Mouse (Mus musculus): Measurements from ENCODE around the gene C5ar1.

The C5ar1 gene

GRCm38 (mm10) chr7:16284904-16285303 lies 25.6 kb upstream of the C5ar1 start:
- peaks cover 41% of the 10 kb centered on the region for H3K4me1 ChIP-seq (replicated peaks; ENCODE audit: low read depth, low read length)
- TF ChIP-seq POU5F1 (IDR thresholded peaks at IDR 0.05; ENCODE audit: borderline replicate concordance, low read length) (no peak), CTCF (conservative IDR thresholded peaks at IDR 0.05; ENCODE audit: low read length) (no peak), NANOG (IDR thresholded peaks at IDR 0.05; ENCODE audit: borderline replicate concordance, low read length) (no peak)
- H3K9me3 ChIP-seq (ENCODE audit: low read length) = peaks cover 3% of the 10 kb centered on the region; the same call in 1 of the 2 replicates
- peaks cover 3% of the 10 kb centered on the region; the same call in 1 of the 2 replicates for H3K27me3 ChIP-seq (ENCODE audit: insufficient read depth, low read length)
- peaks cover 43% of the 10 kb centered on the region for H3K36me3 ChIP-seq (ENCODE audit: insufficient read depth, low read length)
- peak overlapping the region; percentile 84 for H3K4me3 ChIP-seq (replicated peaks; ENCODE audit: low read length)

- Histone ChIP-seq H3K9me3 (ENCODE audit: low read length) (peaks cover 1% of the 10 kb centered on the region; the same call in 1 of the 2 replicates), H3K4me1 (replicated peaks; ENCODE audit: low read depth, low read length) (peaks cover 44% of the 10 kb centered on the region), H3K4me3 (replicated peaks; ENCODE audit: low read length) (no peak overlapping the region), H3K36me3 (ENCODE audit: insufficient read depth, low read length) (peaks cover 50% of the 10 kb centered on the region), H3K27me3 (ENCODE audit: insufficient read depth, low read length) (peaks cover 3% of the 10 kb centered on the region; the same call in 1 of the 2 replicates)
- no peak for TF ChIP-seq CTCF (conservative IDR thresholded peaks at IDR 0.05; ENCODE audit: low read length)
- no peak for TF ChIP-seq POU5F1 (IDR thresholded peaks at IDR 0.05; ENCODE audit: borderline replicate concordance, low read length)
- TF ChIP-seq NANOG (IDR thresholded peaks at IDR 0.05; ENCODE audit: borderline replicate concordance, low read length) = no peak
These were observed 24.7 kb upstream of the C5ar1 start for GRCm38 (mm10) chr7:16284001-16284400.

GRCm38 (mm10) chr7:16282334-16282733 lies 23.0 kb upstream of the C5ar1 start:
- Histone ChIP-seq H3K4me3 (replicated peaks; ENCODE audit: low read length) (no peak overlapping the region), H3K27me3 (ENCODE audit: insufficient read depth, low read length) (peaks cover 3% of the 10 kb centered on the region; the same call in 1 of the 2 replicates), H3K4me1 (replicated peaks; ENCODE audit: low read depth, low read length) (peaks cover 52% of the 10 kb centered on the region), H3K36me3 (ENCODE audit: insufficient read depth, low read length) (peaks cover 66% of the 10 kb centered on the region), H3K9me3 (ENCODE audit: low read length) (no peaks in the 10 kb centered on the region)
- TF ChIP-seq NANOG (IDR thresholded peaks at IDR 0.05; ENCODE audit: borderline replicate concordance, low read length) (no peak), POU5F1 (IDR thresholded peaks at IDR 0.05; ENCODE audit: borderline replicate concordance, low read length) (no peak), CTCF (conservative IDR thresholded peaks at IDR 0.05; ENCODE audit: low read length) (no peak)

- TF ChIP-seq POU5F1 (IDR thresholded peaks at IDR 0.05; ENCODE audit: borderline replicate concordance, low read length) (no peak), CTCF (conservative IDR thresholded peaks at IDR 0.05; ENCODE audit: low read length) (no peak), NANOG (IDR thresholded peaks at IDR 0.05; ENCODE audit: borderline replicate concordance, low read length) (no peak)
- Histone ChIP-seq H3K4me3 (replicated peaks; ENCODE audit: low read length) (peak overlapping the region; percentile 53), H3K27me3 (ENCODE audit: insufficient read depth, low read length) (peaks cover 3% of the 10 kb centered on the region; the same call in 1 of the 2 replicates), H3K9me3 (ENCODE audit: low read length) (no peaks in the 10 kb centered on the region), H3K36me3 (ENCODE audit: insufficient read depth, low read length) (peaks cover 82% of the 10 kb centered on the region), H3K4me1 (replicated peaks; ENCODE audit: low read depth, low read length) (peaks cover 52% of the 10 kb centered on the region)
These were observed 21.4 kb upstream of the C5ar1 start for GRCm38 (mm10) chr7:16280721-16281120.

- peak overlapping the region; percentile 90; the same call in 1 of the 2 replicates for H3K4me3 ChIP-seq (replicated peaks; ENCODE audit: low read length)
- no peaks in the 10 kb centered on the region for H3K9me3 ChIP-seq (ENCODE audit: low read length)
- H3K27me3 ChIP-seq (ENCODE audit: insufficient read depth, low read length) = peaks cover 23% of the 10 kb centered on the region
- peaks cover 39% of the 10 kb centered on the region for H3K4me1 ChIP-seq (replicated peaks; ENCODE audit: low read depth, low read length)
- TF ChIP-seq CTCF (conservative IDR thresholded peaks at IDR 0.05; ENCODE audit: low read length) (no peak), POU5F1 (IDR thresholded peaks at IDR 0.05; ENCODE audit: borderline replicate concordance, low read length) (no peak), NANOG (IDR thresholded peaks at IDR 0.05; ENCODE audit: borderline replicate concordance, low read length) (no peak)
- H3K36me3 ChIP-seq (ENCODE audit: insufficient read depth, low read length) = peaks cover 49% of the 10 kb centered on the region
These were observed 15.9 kb upstream of the C5ar1 start for GRCm38 (mm10) chr7:16274922-16275890.

- H3K27me3 ChIP-seq (ENCODE audit: insufficient read depth, low read length) = peaks cover 32% of the 10 kb centered on the region
- TF ChIP-seq POU5F1 (IDR thresholded peaks at IDR 0.05; ENCODE audit: borderline replicate concordance, low read length) = no peak
These were observed 14.4 kb upstream of the C5ar1 start for GRCm38 (mm10) chr7:16273766-16274140.

GRCm38 (mm10) chr7:16273081-16273765 lies 13.9 kb upstream of the C5ar1 start, which contains the start of gene Inafm1:
Inafm1 (minus strand) TSS chr7:16273617.
- TF ChIP-seq CTCF (conservative IDR thresholded peaks at IDR 0.05; ENCODE audit: low read length) (no peak), POU5F1 (IDR thresholded peaks at IDR 0.05; ENCODE audit: borderline replicate concordance, low read length) (no peak), NANOG (IDR thresholded peaks at IDR 0.05; ENCODE audit: borderline replicate concordance, low read length) (no peak)
- H3K4me1 ChIP-seq (replicated peaks; ENCODE audit: low read depth, low read length) = peaks cover 26% of the 10 kb centered on the region

More at GRCm38 (mm10) chr7:16273766-16274140, 14.4 kb upstream of the C5ar1 start:
- peaks cover 32% of the 10 kb centered on the region for H3K4me1 ChIP-seq (replicated peaks; ENCODE audit: low read depth, low read length)
- H3K36me3 ChIP-seq (ENCODE audit: insufficient read depth, low read length) = peaks cover 38% of the 10 kb centered on the region
- peak overlapping the region; percentile 90 for H3K4me3 ChIP-seq (replicated peaks; ENCODE audit: low read length)
- H3K9me3 ChIP-seq (ENCODE audit: low read length) = no peaks in the 10 kb centered on the region

GRCm38 (mm10) chr7:16272681-16273080 lies 13.3 kb upstream of the C5ar1 start:
- peak overlapping the region; percentile 90 for H3K4me3 ChIP-seq (replicated peaks; ENCODE audit: low read length)
- peaks cover 36% of the 10 kb centered on the region for H3K27me3 ChIP-seq (ENCODE audit: insufficient read depth, low read length)
- no peaks in the 10 kb centered on the region for H3K9me3 ChIP-seq (ENCODE audit: low read length)
- TF ChIP-seq CTCF (conservative IDR thresholded peaks at IDR 0.05; ENCODE audit: low read length) (no peak), POU5F1 (IDR thresholded peaks at IDR 0.05; ENCODE audit: borderline replicate concordance, low read length) (no peak), NANOG (IDR thresholded peaks at IDR 0.05; ENCODE audit: borderline replicate concordance, low read length) (no peak)
- peaks cover 28% of the 10 kb centered on the region for H3K36me3 ChIP-seq (ENCODE audit: insufficient read depth, low read length)
- H3K4me1 ChIP-seq (replicated peaks; ENCODE audit: low read depth, low read length) = peaks cover 25% of the 10 kb centered on the region

More at GRCm38 (mm10) chr7:16273081-16273765, 13.9 kb upstream of the C5ar1 start, which contains the start of gene Inafm1:
- peak within 1 kb of the TSS; percentile 90 for H3K4me3 ChIP-seq (replicated peaks; ENCODE audit: low read length)
- H3K9me3 ChIP-seq (ENCODE audit: low read length) = no peaks in the 10 kb centered on the region
- peaks cover 34% of the 10 kb centered on the region for H3K27me3 ChIP-seq (ENCODE audit: insufficient read depth, low read length)
- H3K36me3 ChIP-seq (ENCODE audit: insufficient read depth, low read length) = peaks cover 33% of the 10 kb centered on the region
